Mouse (Mus musculus): ENCODE measurements around the gene Krt84. TPM values are rescaled to one million over a fixed set of nuclear protein-coding genes. Genes with fewer than 3 reads are reported as not detected.

Gene Krt84
- polyA plus RNA-seq, 1 experiment from 2014 or later: not detected

GRCm38 (mm10) chr15:101485911-101486635 lies 46.5 kb downstream of the Krt84 start:
- Histone ChIP-seq H3K4me1 (replicated peaks; ENCODE audit: control insufficient read depth, insufficient read depth, low read length) (no peaks in the 10 kb centered on the region), H3K27ac (ENCODE audit: low read depth, low read length) (no peak overlapping the region), H3K9me3 (ENCODE audit: control insufficient read depth, low read length) (no peaks in the 10 kb centered on the region), H3K4me3 (ENCODE audit: low read depth, low read length) (no peak overlapping the region), H3K9ac (ENCODE audit: low read depth, low read length) (no peak overlapping the region), H3K4me2 (replicated peaks; ENCODE audit: low read depth, low read length) (no peak overlapping the region), H3K36me3 (ENCODE audit: control insufficient read depth, insufficient read depth, low read length) (no peaks in the 10 kb centered on the region), H3K27me3 (ENCODE audit: control insufficient read depth, insufficient read depth, low read length) (no peaks in the 10 kb centered on the region)
- 79% methylated on average over 11 of the region's 11 CpGs for WGBS
- DNase-seq (ENCODE audit: low spot score) (no peak), ATAC-seq (ENCODE audit: low FRiP score) (no peak)

- DNase-seq (ENCODE audit: low spot score) (no peak), ATAC-seq (ENCODE audit: low FRiP score) (no peak)
- H3K9me3 ChIP-seq (ENCODE audit: control insufficient read depth, low read length): no peaks in the 10 kb centered on the region
- no peaks in the 10 kb centered on the region for H3K4me1 ChIP-seq (replicated peaks; ENCODE audit: control insufficient read depth, insufficient read depth, low read length)
- 93% methylated on average over 1 of the region's 1 CpGs for WGBS
- no peak overlapping the region for H3K9ac ChIP-seq (ENCODE audit: low read depth, low read length)
- no peaks in the 10 kb centered on the region for H3K36me3 ChIP-seq (ENCODE audit: control insufficient read depth, insufficient read depth, low read length)
- H3K27ac ChIP-seq (ENCODE audit: low read depth, low read length): no peak overlapping the region
- H3K4me2 ChIP-seq (replicated peaks; ENCODE audit: low read depth, low read length): no peak overlapping the region
- H3K4me3 ChIP-seq (ENCODE audit: low read depth, low read length): no peak overlapping the region
- no peaks in the 10 kb centered on the region for H3K27me3 ChIP-seq (ENCODE audit: control insufficient read depth, insufficient read depth, low read length)
These were observed 47.7 kb downstream of the Krt84 start for GRCm38 (mm10) chr15:101484939-101485338.

- no peak overlapping the region for H3K4me2 ChIP-seq (replicated peaks; ENCODE audit: low read depth, low read length)
- DNase-seq (ENCODE audit: low spot score) (no peak), ATAC-seq (ENCODE audit: low FRiP score) (no peak)
- H3K27me3 ChIP-seq (ENCODE audit: control insufficient read depth, insufficient read depth, low read length): peaks cover 3% of the 10 kb centered on the region; the same call in 1 of the 2 replicates
- no peak overlapping the region for H3K27ac ChIP-seq (ENCODE audit: low read depth, low read length)
- H3K36me3 ChIP-seq (ENCODE audit: control insufficient read depth, insufficient read depth, low read length): no peaks in the 10 kb centered on the region
- H3K4me3 ChIP-seq (ENCODE audit: low read depth, low read length): no peak overlapping the region
- peaks cover 7% of the 10 kb centered on the region for H3K4me1 ChIP-seq (replicated peaks; ENCODE audit: control insufficient read depth, insufficient read depth, low read length)
- H3K9me3 ChIP-seq (ENCODE audit: control insufficient read depth, low read length): no peaks in the 10 kb centered on the region
- H3K9ac ChIP-seq (ENCODE audit: low read depth, low read length): no peak overlapping the region
- 88% methylated on average over 1 of the region's 1 CpGs for WGBS
These were observed 49.0 kb downstream of the Krt84 start for GRCm38 (mm10) chr15:101483646-101484045.

- H3K27me3 ChIP-seq (ENCODE audit: control insufficient read depth, insufficient read depth, low read length): peaks cover 4% of the 10 kb centered on the region; the same call in 1 of the 2 replicates
- H3K9ac ChIP-seq (ENCODE audit: low read depth, low read length): no peak overlapping the region
- DNase-seq (ENCODE audit: low spot score): no peak
- H3K4me3 ChIP-seq (ENCODE audit: low read depth, low read length): no peak overlapping the region
- H3K4me1 ChIP-seq (replicated peaks; ENCODE audit: control insufficient read depth, insufficient read depth, low read length): peaks cover 7% of the 10 kb centered on the region
- no peaks in the 10 kb centered on the region for H3K36me3 ChIP-seq (ENCODE audit: control insufficient read depth, insufficient read depth, low read length)
- H3K27ac ChIP-seq (ENCODE audit: low read depth, low read length): no peak overlapping the region
- no peak overlapping the region for H3K4me2 ChIP-seq (replicated peaks; ENCODE audit: low read depth, low read length)
- H3K9me3 ChIP-seq (ENCODE audit: control insufficient read depth, low read length): no peaks in the 10 kb centered on the region
- no peak for ATAC-seq (ENCODE audit: low FRiP score)
- WGBS: 35% methylated on average over 4 of the region's 4 CpGs
These were observed 50.6 kb downstream of the Krt84 start for GRCm38 (mm10) chr15:101482056-101482455.

GRCm38 (mm10) chr15:101479666-101480060 lies 53.0 kb downstream of the Krt84 start:
- peak; percentile 49 for DNase-seq (ENCODE audit: low spot score)
- Histone ChIP-seq H3K27ac (ENCODE audit: low read depth, low read length) (no peak overlapping the region), H3K36me3 (ENCODE audit: control insufficient read depth, insufficient read depth, low read length) (no peaks in the 10 kb centered on the region), H3K4me1 (replicated peaks; ENCODE audit: control insufficient read depth, insufficient read depth, low read length) (peaks cover 7% of the 10 kb centered on the region), H3K27me3 (ENCODE audit: control insufficient read depth, insufficient read depth, low read length) (peaks cover 4% of the 10 kb centered on the region; the same call in 1 of the 2 replicates), H3K4me3 (ENCODE audit: low read depth, low read length) (peak overlapping the region; percentile 24), H3K9me3 (ENCODE audit: control insufficient read depth, low read length) (no peaks in the 10 kb centered on the region), H3K9ac (ENCODE audit: low read depth, low read length) (peak overlapping the region; percentile 50; the same call in 1 of the 2 replicates), H3K4me2 (replicated peaks; ENCODE audit: low read depth, low read length) (peak overlapping the region; percentile 67)
- 31% methylated on average over 11 of the region's 11 CpGs for WGBS
- no peak for ATAC-seq (ENCODE audit: low FRiP score)

- WGBS: 13% methylated on average over 31 of the region's 31 CpGs
- ATAC-seq (ENCODE audit: low FRiP score): no peak
These were observed 53.5 kb downstream of the Krt84 start for GRCm38 (mm10) chr15:101479007-101479665.

More at GRCm38 (mm10) chr15:101479007-101479665, 53.5 kb downstream of the Krt84 start:
- Histone ChIP-seq H3K4me1 (replicated peaks; ENCODE audit: control insufficient read depth, insufficient read depth, low read length) (peaks cover 7% of the 10 kb centered on the region), H3K27me3 (ENCODE audit: control insufficient read depth, insufficient read depth, low read length) (peaks cover 4% of the 10 kb centered on the region; the same call in 1 of the 2 replicates), H3K9me3 (ENCODE audit: control insufficient read depth, low read length) (no peaks in the 10 kb centered on the region), H3K36me3 (ENCODE audit: control insufficient read depth, insufficient read depth, low read length) (no peaks in the 10 kb centered on the region), H3K27ac (ENCODE audit: low read depth, low read length) (no peak overlapping the region), H3K4me2 (replicated peaks; ENCODE audit: low read depth, low read length) (peak overlapping the region; percentile 67), H3K4me3 (ENCODE audit: low read depth, low read length) (peak overlapping the region; percentile 24), H3K9ac (ENCODE audit: low read depth, low read length) (peak overlapping the region; percentile 50; the same call in 1 of the 2 replicates)
- peak; percentile 74 for DNase-seq (ENCODE audit: low spot score)

Other genes starting within 250 kb of the Krt84 start
- 66.5 and 69.6 TPM in 2 replicates for gene Atg101, start 248.5 kb downstream of the Krt84 start, polyA plus RNA-seq (2014; fragmentation: Nextera tagmentation; extraction: Ambion mirVana)
- gene 6030408B16Rik, start 239.6 kb downstream of the Krt84 start, polyA plus RNA-seq (2014; fragmentation: Nextera tagmentation; extraction: Ambion mirVana): 0.17 and 0.25 TPM in 2 replicates
- 0.09 TPM in 1 of 2 replicates, not detected in the other for gene Krt80, start 162.7 kb downstream of the Krt84 start, polyA plus RNA-seq (2014; fragmentation: Nextera tagmentation; extraction: Ambion mirVana)
- 9.0 and 12.0 TPM in 2 replicates for gene Krt7, start 121.8 kb downstream of the Krt84 start, polyA plus RNA-seq (2014; fragmentation: Nextera tagmentation; extraction: Ambion mirVana)
- gene Krt87, start 94.0 kb downstream of the Krt84 start, polyA plus RNA-seq (2014; fragmentation: Nextera tagmentation; extraction: Ambion mirVana): 0.08 TPM in 1 of 2 replicates, not detected in the other
- gene Krt88, start 85.1 kb downstream of the Krt84 start, polyA plus RNA-seq (2014; fragmentation: Nextera tagmentation; extraction: Ambion mirVana): not detected in 2 replicates
- gene Krt81, start 69.1 kb downstream of the Krt84 start, polyA plus RNA-seq (2014; fragmentation: Nextera tagmentation; extraction: Ambion mirVana): not detected in 2 replicates
- not detected in 2 replicates for gene Krt86, start 59.3 kb downstream of the Krt84 start, polyA plus RNA-seq (2014; fragmentation: Nextera tagmentation; extraction: Ambion mirVana)
- not detected in 2 replicates for gene Krt83, start 41.3 kb downstream of the Krt84 start, polyA plus RNA-seq (2014; fragmentation: Nextera tagmentation; extraction: Ambion mirVana)
- gene Gm49425, start 15.6 kb downstream of the Krt84 start, polyA plus RNA-seq (2014; fragmentation: Nextera tagmentation; extraction: Ambion mirVana): not detected in 2 replicates
- gene Krt82, start 17.8 kb upstream of the Krt84 start, polyA plus RNA-seq (2014; fragmentation: Nextera tagmentation; extraction: Ambion mirVana): not detected in 2 replicates
- 0.07 and 0.42 TPM in 2 replicates for gene Krt90, start 30.1 kb upstream of the Krt84 start, polyA plus RNA-seq (2014; fragmentation: Nextera tagmentation; extraction: Ambion mirVana)
- gene Krt75, start 41.1 kb upstream of the Krt84 start, polyA plus RNA-seq (2014; fragmentation: Nextera tagmentation; extraction: Ambion mirVana): 0.04 and 0.05 TPM in 2 replicates
- gene Gm5414, start 95.4 kb upstream of the Krt84 start, polyA plus RNA-seq (2014; fragmentation: Nextera tagmentation; extraction: Ambion mirVana): not detected in 2 replicates
- gene Gm5478, start 114.6 kb upstream of the Krt84 start, polyA plus RNA-seq (2014; fragmentation: Nextera tagmentation; extraction: Ambion mirVana): not detected in 2 replicates
- gene Krt6b, start 147.5 kb upstream of the Krt84 start, polyA plus RNA-seq (2014; fragmentation: Nextera tagmentation; extraction: Ambion mirVana): not detected in 2 replicates
- not detected in 2 replicates for gene Krt6a, start 161.5 kb upstream of the Krt84 start, polyA plus RNA-seq (2014; fragmentation: Nextera tagmentation; extraction: Ambion mirVana)
- 1.8 and 1.9 TPM in 2 replicates for gene Krt5, start 180.1 kb upstream of the Krt84 start, polyA plus RNA-seq (2014; fragmentation: Nextera tagmentation; extraction: Ambion mirVana)
- not detected in 2 replicates for gene Krt71, start 210.3 kb upstream of the Krt84 start, polyA plus RNA-seq (2014; fragmentation: Nextera tagmentation; extraction: Ambion mirVana)